Mouse (Mus musculus) brain, embryonic 14.5 days (tissue): Measurements from ENCODE around the gene Rpl7a.

ENCODE experiments used
- CTCF ChIP-seq: fragments of 200-500 bp; IDR thresholded peaks from 2 replicates; pipeline ENCODE4 v1.5.1; 2012; ENCODE audit warnings: inconsistent platforms, mild to moderate bottlenecking, moderate library complexity, borderline replicate concordance; ENCODE audit not compliant: insufficient read depth, insufficient read length; ENCODE audit errors: extremely low read depth
- POLR2A ChIP-seq: fragments of 200-500 bp; IDR thresholded peaks from 2 replicates; pipeline ENCODE4 v1.6.1; 2012; ENCODE audit warnings: mild to moderate bottlenecking, inconsistent platforms, borderline replicate concordance; ENCODE audit not compliant: poor library complexity, insufficient read depth, insufficient read length, severe bottlenecking; ENCODE audit errors: extremely low read depth

GRCm38 (mm10) chr2:26910994-26911765 lies 616 bp downstream of the Rpl7a start:
- TF ChIP-seq CTCF (no peak), POLR2A (no peak)
